Mouse (Mus musculus): ENCODE measurements at regions not wholly inside any gene's neighbourhood (a gene's known extent, or its start where the extent isn't known, plus 50 kb on each side); places are given as distances from the start of the nearest gene placed in this dataset.

DNA sequence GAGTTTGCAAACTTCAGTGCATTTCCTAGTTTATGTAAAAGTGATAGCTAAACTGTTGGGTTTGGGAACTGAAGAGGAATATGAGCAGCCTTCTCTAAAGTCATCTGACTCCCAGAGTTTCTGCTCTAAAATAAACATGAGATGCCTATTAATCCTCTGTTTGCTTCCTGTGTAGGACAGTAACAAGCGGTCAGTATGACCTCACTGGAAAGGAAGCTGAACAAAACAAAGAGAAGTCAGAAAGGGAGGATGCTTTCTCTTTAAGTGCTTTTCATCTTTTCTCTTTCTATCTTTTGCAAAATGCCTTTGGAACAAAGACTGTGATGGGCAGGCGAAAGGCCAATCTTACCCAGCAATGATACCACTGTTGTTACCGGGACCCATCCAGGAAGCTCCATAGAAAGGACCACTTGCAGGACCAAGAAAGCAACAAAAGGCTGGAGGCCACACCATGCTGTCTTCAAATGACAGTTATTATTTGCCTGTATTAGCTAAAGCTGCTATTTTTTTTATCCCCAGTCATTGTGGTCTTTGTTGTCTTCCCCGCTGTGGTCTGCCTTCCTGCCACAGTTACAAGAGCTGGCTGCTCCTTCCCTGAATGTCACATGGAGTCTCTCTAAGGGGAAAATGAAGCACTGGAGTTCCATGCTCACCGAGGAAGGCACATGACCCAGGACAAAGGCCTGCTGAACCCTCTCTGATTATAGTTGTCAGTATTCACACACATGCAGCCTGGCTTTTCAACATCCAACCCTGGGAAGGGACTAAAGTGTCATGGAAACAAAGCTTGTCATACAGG lies 253.4 kb downstream of the Galc start:
- H3K4me1 ChIP-seq (ENCODE audit: insufficient read depth, low read length), result no peaks in the 10 kb centered on the region
- H3K4me2 ChIP-seq (ENCODE audit: low read depth, low read length), result no peak overlapping the region
- H3K27me3 ChIP-seq (ENCODE audit: insufficient read depth, low read length), result no peaks in the 10 kb centered on the region
- no peak overlapping the region for H3K4me3 ChIP-seq (ENCODE audit: low read length)
- no peaks in the 10 kb centered on the region for H3K36me3 ChIP-seq (ENCODE audit: insufficient read depth, low read length)
- DNase-seq (ENCODE audit: low spot score) (peak; percentile 6), ATAC-seq (peak; percentile 74)
- TF ChIP-seq CTCF (IDR thresholded peaks at IDR 0.05; ENCODE audit: low read depth), result no peak
- no peaks in the 10 kb centered on the region for H3K9me3 ChIP-seq (ENCODE audit: low read length)
- no peak overlapping the region for H3K9ac ChIP-seq (replicated peaks; ENCODE audit: low read length)
- no peak overlapping the region for H3K27ac ChIP-seq
- 23% methylated on average over 5 of the region's 5 CpGs for WGBS

DNA sequence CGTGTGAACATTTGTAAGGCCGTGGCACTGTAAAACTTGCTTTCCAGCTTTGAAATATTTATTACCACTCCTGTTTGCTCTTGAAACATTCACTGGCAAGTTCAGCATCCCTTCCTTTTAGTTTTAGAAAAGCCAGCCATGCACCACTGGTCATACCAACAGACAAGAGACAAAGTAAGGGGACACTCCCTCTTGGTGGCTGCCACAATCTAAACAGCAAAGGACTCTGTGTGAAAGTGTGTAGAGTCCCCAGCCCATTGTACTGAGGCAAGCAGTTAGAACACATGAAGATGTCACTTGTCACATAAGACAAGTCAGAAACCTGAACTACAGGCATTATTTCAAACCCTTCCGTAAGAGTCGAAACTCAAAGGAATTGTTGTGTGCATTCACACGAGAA lies 257.0 kb downstream of the Galc start:
- DNase-seq (ENCODE audit: low spot score), result no peak
- H3K4me3 ChIP-seq (ENCODE audit: low read length), result no peak overlapping the region
- no peaks in the 10 kb centered on the region for H3K27me3 ChIP-seq (ENCODE audit: insufficient read depth, low read length)
- no peaks in the 10 kb centered on the region for H3K36me3 ChIP-seq (ENCODE audit: insufficient read depth, low read length)
- no peaks in the 10 kb centered on the region for H3K9me3 ChIP-seq (ENCODE audit: low read length)
- TF ChIP-seq CTCF (IDR thresholded peaks at IDR 0.05; ENCODE audit: low read depth), result no peak
- H3K9ac ChIP-seq (replicated peaks; ENCODE audit: low read length), result no peak overlapping the region
- H3K27ac ChIP-seq, result no peak overlapping the region
- no peak for ATAC-seq
- no peaks in the 10 kb centered on the region for H3K4me1 ChIP-seq (ENCODE audit: insufficient read depth, low read length)
- H3K4me2 ChIP-seq (ENCODE audit: low read depth, low read length), result no peak overlapping the region
- 69% methylated on average over 5 of the region's 5 CpGs for WGBS

DNA sequence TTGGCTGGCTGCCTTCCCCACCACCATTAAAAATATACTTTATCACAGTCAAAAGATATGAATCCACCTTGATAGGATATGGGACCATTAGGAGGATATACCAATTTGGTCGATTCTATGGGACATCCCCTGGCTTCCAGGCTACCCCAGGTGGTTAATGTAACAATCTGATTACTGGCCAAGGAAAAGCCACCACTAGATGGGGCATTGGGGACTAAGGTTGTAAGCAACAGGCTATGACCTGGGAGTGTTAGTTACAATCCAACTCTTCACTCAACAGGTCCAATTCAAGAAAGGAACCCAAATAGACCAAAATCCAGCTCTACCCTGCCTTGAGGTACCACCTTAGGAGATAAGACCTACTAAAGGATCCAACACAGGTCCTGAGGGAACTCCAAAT lies 264.4 kb downstream of the Galc start:
- Histone ChIP-seq H3K4me3 (ENCODE audit: low read length) (no peak overlapping the region), H3K9me3 (ENCODE audit: low read length) (no peaks in the 10 kb centered on the region), H3K36me3 (ENCODE audit: insufficient read depth, low read length) (no peaks in the 10 kb centered on the region), H3K4me2 (ENCODE audit: low read depth, low read length) (no peak overlapping the region), H3K27ac (no peak overlapping the region), H3K27me3 (ENCODE audit: insufficient read depth, low read length) (no peaks in the 10 kb centered on the region), H3K4me1 (ENCODE audit: insufficient read depth, low read length) (no peaks in the 10 kb centered on the region), H3K9ac (replicated peaks; ENCODE audit: low read length) (no peak overlapping the region)
- TF ChIP-seq CTCF (IDR thresholded peaks at IDR 0.05; ENCODE audit: low read depth), result no peak
- WGBS, result 44% methylated on average over 1 of the region's 1 CpGs
- DNase-seq (ENCODE audit: low spot score) (no peak), ATAC-seq (no peak)

DNA sequence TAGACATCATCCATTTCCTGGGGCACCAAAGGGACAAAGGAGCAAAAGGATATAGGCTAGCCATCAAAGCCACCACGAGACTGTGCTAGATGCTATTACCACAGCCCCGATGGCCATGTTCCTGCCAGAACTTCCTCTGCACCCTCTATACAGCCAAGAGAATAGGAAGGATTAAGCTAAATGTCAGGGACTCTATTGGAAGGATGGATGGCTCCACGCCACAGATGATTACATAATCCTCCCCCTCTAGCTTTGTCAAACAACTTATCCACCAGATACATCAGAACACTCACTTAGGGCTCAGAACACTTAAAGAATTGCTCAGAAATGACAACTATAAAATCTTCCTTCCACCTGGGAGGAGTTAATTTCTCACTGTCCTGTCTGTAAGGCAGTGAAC lies 265.3 kb downstream of the Galc start:
- Histone ChIP-seq H3K4me1 (ENCODE audit: insufficient read depth, low read length) (no peaks in the 10 kb centered on the region), H3K27me3 (ENCODE audit: insufficient read depth, low read length) (no peaks in the 10 kb centered on the region), H3K36me3 (ENCODE audit: insufficient read depth, low read length) (no peaks in the 10 kb centered on the region), H3K4me2 (ENCODE audit: low read depth, low read length) (no peak overlapping the region), H3K9ac (replicated peaks; ENCODE audit: low read length) (no peak overlapping the region), H3K9me3 (ENCODE audit: low read length) (no peaks in the 10 kb centered on the region), H3K4me3 (ENCODE audit: low read length) (no peak overlapping the region), H3K27ac (no peak overlapping the region)
- no peak for TF ChIP-seq CTCF (IDR thresholded peaks at IDR 0.05; ENCODE audit: low read depth)
- DNase-seq (ENCODE audit: low spot score) (no peak), ATAC-seq (no peak)
- WGBS, result 90% methylated on average over 3 of the region's 3 CpGs

DNA sequence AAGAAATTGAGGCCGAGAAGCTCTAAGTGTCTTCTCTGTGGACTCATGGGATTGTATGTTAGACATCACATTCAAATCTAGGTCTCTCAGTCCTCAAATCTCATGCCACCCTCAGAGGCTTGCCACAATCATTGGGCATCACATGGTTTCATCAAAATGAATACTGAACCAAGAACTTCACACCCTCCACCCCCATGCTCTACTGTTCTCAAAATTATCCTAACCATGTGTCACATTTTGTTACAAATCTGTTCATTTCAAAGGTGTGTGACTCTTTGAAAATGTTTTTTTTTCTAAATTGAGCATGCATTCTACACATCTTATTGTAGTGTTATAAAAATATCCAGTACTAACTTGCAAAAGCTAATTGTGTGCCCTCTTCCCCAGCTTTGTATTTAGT lies 275.9 kb downstream of the Galc start:
- H3K9me3 ChIP-seq (ENCODE audit: low read length), result no peaks in the 10 kb centered on the region
- H3K4me2 ChIP-seq (ENCODE audit: low read depth, low read length), result no peak overlapping the region
- H3K4me3 ChIP-seq (ENCODE audit: low read length), result no peak overlapping the region
- no peak for ATAC-seq
- no peak overlapping the region for H3K9ac ChIP-seq (replicated peaks; ENCODE audit: low read length)
- no peaks in the 10 kb centered on the region for H3K36me3 ChIP-seq (ENCODE audit: insufficient read depth, low read length)
- no peak overlapping the region for H3K27ac ChIP-seq
- H3K4me1 ChIP-seq (ENCODE audit: insufficient read depth, low read length), result no peaks in the 10 kb centered on the region
- no peak for TF ChIP-seq CTCF (IDR thresholded peaks at IDR 0.05; ENCODE audit: low read depth)
- no peaks in the 10 kb centered on the region for H3K27me3 ChIP-seq (ENCODE audit: insufficient read depth, low read length)
- 83% methylated on average over 1 of the region's 1 CpGs for WGBS
- DNase-seq (ENCODE audit: low spot score), result no peak

DNA sequence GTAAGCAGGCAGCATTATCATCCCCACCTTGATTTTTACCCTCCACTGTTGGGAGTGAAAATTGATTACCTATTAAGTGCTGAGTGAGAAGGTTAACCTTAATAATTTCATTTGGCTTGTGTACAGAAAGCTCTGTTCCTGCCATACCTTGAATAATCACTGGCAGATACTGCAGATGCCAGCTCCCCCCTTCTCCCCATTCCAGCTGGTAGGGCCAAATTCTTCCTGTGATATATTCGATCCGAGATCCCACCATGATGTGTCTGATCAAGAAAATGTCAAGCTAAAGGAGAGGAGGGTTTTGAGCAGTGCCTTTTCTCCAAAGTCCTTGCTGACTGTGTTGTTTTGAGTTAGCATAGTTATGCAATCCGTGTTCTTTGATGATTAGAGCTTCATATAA lies 280.6 kb downstream of the Galc start:
- Histone ChIP-seq H3K4me1 (ENCODE audit: insufficient read depth, low read length) (peaks cover 5% of the 10 kb centered on the region; the same call in 1 of the 2 replicates), H3K27me3 (ENCODE audit: insufficient read depth, low read length) (no peaks in the 10 kb centered on the region), H3K4me2 (ENCODE audit: low read depth, low read length) (no peak overlapping the region), H3K4me3 (ENCODE audit: low read length) (no peak overlapping the region), H3K9ac (replicated peaks; ENCODE audit: low read length) (no peak overlapping the region), H3K27ac (no peak overlapping the region), H3K36me3 (ENCODE audit: insufficient read depth, low read length) (no peaks in the 10 kb centered on the region), H3K9me3 (ENCODE audit: low read length) (no peaks in the 10 kb centered on the region)
- TF ChIP-seq CTCF (IDR thresholded peaks at IDR 0.05; ENCODE audit: low read depth), result no peak
- 0 out of 2 replicates have a peak, but pooled peaks have one; percentile 4 for ATAC-seq
- WGBS, result 55% methylated on average over 3 of the region's 3 CpGs
- DNase-seq (ENCODE audit: low spot score), result no peak

DNA sequence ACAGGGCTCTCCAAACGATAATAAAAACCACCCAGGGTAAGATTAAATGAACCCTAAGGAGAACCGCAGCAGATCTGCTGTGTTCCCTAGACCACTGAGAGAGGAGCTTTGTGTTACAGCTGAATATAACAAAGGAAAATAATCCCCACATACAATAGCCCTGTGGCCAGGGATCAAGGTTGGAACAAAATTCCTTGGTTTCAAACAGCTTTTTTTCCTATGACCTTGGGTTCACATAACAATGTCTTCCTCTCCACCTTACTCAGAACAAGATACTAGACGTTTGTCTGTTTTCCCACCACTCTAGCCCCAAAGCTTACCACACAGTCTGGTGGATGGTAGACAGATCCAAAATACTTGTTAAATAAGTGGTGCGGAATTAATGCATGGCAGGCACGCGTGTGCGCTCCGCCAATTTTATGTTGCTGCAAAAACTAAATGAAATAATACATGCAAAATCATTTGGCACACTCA lies 281.0 kb downstream of the Galc start:
- DNase-seq (ENCODE audit: low spot score) (peak; percentile 66), ATAC-seq (peak; percentile 71)
- Histone ChIP-seq H3K4me3 (ENCODE audit: low read length) (no peak overlapping the region), H3K9ac (replicated peaks; ENCODE audit: low read length) (no peak overlapping the region), H3K27me3 (ENCODE audit: insufficient read depth, low read length) (no peaks in the 10 kb centered on the region), H3K9me3 (ENCODE audit: low read length) (no peaks in the 10 kb centered on the region), H3K27ac (no peak overlapping the region), H3K4me1 (ENCODE audit: insufficient read depth, low read length) (peaks cover 5% of the 10 kb centered on the region; the same call in 1 of the 2 replicates), H3K36me3 (ENCODE audit: insufficient read depth, low read length) (no peaks in the 10 kb centered on the region), H3K4me2 (ENCODE audit: low read depth, low read length) (no peak overlapping the region)
- WGBS, result 46% methylated on average over 8 of the region's 8 CpGs
- TF ChIP-seq CTCF (IDR thresholded peaks at IDR 0.05; ENCODE audit: low read depth), result no peak
